9 mouse cellular contexts compared by ENCODE assay signal in the genomic region with DNA sequence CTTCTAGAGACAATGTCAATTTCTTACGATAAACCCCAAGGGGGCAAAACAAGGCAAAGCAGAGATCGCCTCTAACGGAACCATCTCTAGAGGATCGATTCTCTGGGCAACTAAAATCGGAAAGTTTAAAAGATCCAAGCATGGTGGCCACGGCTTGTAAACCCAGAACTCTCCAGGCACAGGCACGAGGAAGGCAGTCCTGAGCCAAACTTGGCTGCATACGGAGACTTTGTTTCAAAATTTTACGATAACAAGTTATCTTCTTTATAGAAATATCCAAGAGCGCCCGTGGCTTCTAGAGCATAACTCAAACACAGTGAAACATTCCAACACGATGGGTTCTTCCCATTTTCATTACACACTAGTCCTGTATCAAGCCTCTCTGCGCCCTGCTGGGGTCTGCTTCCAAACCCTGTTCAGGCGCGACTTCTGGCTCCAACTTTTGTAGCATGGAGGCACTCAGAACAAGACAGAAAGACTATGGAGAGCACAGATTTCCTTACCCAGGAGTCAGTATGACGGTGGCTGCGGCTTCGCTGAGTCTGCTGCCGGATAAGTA. TPM values are rescaled to one million over a fixed set of nuclear protein-coding genes. Genes with fewer than 3 reads are reported as not detected.
DNase-seq lines count a peak whose midpoint lies in the region; ATAC-seq and TF ChIP-seq lines count a peak whose summit lies in the region.
"Had no signal": no experiment of that assay in that cellular context is flagged by ENCODE, and none has a peak within 500 bp of the region (broad histone marks: within the 10 kb centered on the region; RNA-seq: fewer than 3 reads in every experiment).

No protein-coding gene starts in this region.

- TF ChIP-seq EP300 in heart, postnatal 0 days (IDR thresholded peaks at IDR 0.05; ENCODE audit: low read depth): no peak

- TF ChIP-seq POLR2A in bone marrow, adult 2 months (IDR thresholded peaks at IDR 0.05; ENCODE audit: borderline replicate concordance, control insufficient read depth, low read depth, low read length): no peak

- no peak for TF ChIP-seq CTCF in heart, postnatal 0 days (IDR thresholded peaks at IDR 0.05; ENCODE audit: low read depth)
- TF ChIP-seq CTCF in bone marrow, adult 2 months (IDR thresholded peaks at IDR 0.05; ENCODE audit: control insufficient read depth, insufficient read depth, low read length): no peak

- peak overlapping the region; percentile 85 for H3K9ac ChIP-seq in heart, postnatal 0 days (replicated peaks; ENCODE audit: low read depth, low read length)
- peak overlapping the region; percentile 49 for H3K9ac ChIP-seq in hindbrain, embryonic 15.5 days
- peak overlapping the region; percentile 62 for H3K9ac ChIP-seq in midbrain, embryonic 14.5 days (replicated peaks; ENCODE audit: low read length)

- peaks cover 37% of the 10 kb centered on the region for H3K36me3 ChIP-seq in heart, postnatal 0 days (replicated peaks; ENCODE audit: control insufficient read depth, insufficient read depth, low read length)
- H3K36me3 ChIP-seq in hindbrain, embryonic 15.5 days: peaks cover 21% of the 10 kb centered on the region
- peaks cover 33% of the 10 kb centered on the region for H3K36me3 ChIP-seq in midbrain, embryonic 14.5 days (ENCODE audit: control insufficient read depth, insufficient read depth, low read length)

- DNase-seq in heart, postnatal 0 days (ENCODE audit: low spot score): no peak
- no peak for DNase-seq in heart, adult 9 months (ENCODE audit: low spot score in 2 of 2)
- DNase-seq in midbrain, embryonic 14.5 days: no peak
- no peak for DNase-seq in gastrocnemius, adult 18-20 months (ENCODE audit: low spot score)
- no peak for DNase-seq in layer of hippocampus, postnatal 10 days (ENCODE audit: low spot score in 2 of 2)

- ATAC-seq in heart, postnatal 0 days (ENCODE audit: insufficient read depth, low read depth): no peak; the same call in 1 of the 2 replicates
- peak; percentile 45 for ATAC-seq in hindbrain, embryonic 15.5 days (ENCODE audit: low FRiP score, low read depth)
- ATAC-seq in midbrain, embryonic 14.5 days (ENCODE audit: low FRiP score, low TSS enrichment): no peak
- no peak for ATAC-seq in erythroid progenitor cell, adult 5-6 weeks (replicated peaks; ENCODE audit: low FRiP score, poor library complexity, severe bottlenecking)

- H3K4me1 ChIP-seq in heart, postnatal 0 days (ENCODE audit: control insufficient read depth, insufficient read depth): peaks cover 11% of the 10 kb centered on the region
- no peaks in the 10 kb centered on the region for H3K4me1 ChIP-seq in bone marrow, adult 2 months (ENCODE audit: control insufficient read depth, insufficient read depth, low read length)
- peaks cover 13% of the 10 kb centered on the region for H3K4me1 ChIP-seq in hindbrain, embryonic 15.5 days (replicated peaks)
- peaks cover 8% of the 10 kb centered on the region for H3K4me1 ChIP-seq in midbrain, embryonic 14.5 days (ENCODE audit: control insufficient read depth, insufficient read depth, low read length)

- peak overlapping the region; percentile 86 for H3K4me3 ChIP-seq in heart, postnatal 0 days (ENCODE audit: low read depth, low read length)
- peak overlapping the region; percentile 82 for H3K4me3 ChIP-seq in bone marrow, adult 2 months (replicated peaks; ENCODE audit: control insufficient read depth, low read depth, low read length)
- peak overlapping the region; percentile 59 for H3K4me3 ChIP-seq in hindbrain, embryonic 15.5 days
- peak overlapping the region; percentile 92 for H3K4me3 ChIP-seq in midbrain, embryonic 14.5 days (replicated peaks; ENCODE audit: low read depth, low read length)

- H3K4me2 ChIP-seq in heart, postnatal 0 days (ENCODE audit: low read depth, low read length): peak overlapping the region; percentile 97
- peak overlapping the region; percentile 65 for H3K4me2 ChIP-seq in hindbrain, embryonic 15.5 days
- H3K4me2 ChIP-seq in midbrain, embryonic 14.5 days (ENCODE audit: low read length): peak overlapping the region; percentile 93

- 1% methylated on average over 19 of the region's 19 CpGs for WGBS in heart, postnatal 0 days
- WGBS in bone marrow, adult 2 months: 1% methylated on average over 19 of the region's 19 CpGs
- 3% methylated on average over 19 of the region's 19 CpGs for WGBS in hindbrain, embryonic 15.5 days
- WGBS in midbrain, embryonic 14.5 days: 4% methylated on average over 19 of the region's 19 CpGs

- peak overlapping the region; percentile 85 for H3K27ac ChIP-seq in heart, postnatal 0 days (ENCODE audit: low read depth)
- peak overlapping the region; percentile 11; the same call in 1 of the 2 replicates for H3K27ac ChIP-seq in bone marrow, adult 2 months (ENCODE audit: control insufficient read depth, insufficient read depth, low read depth, low read length, poor library complexity)
- H3K27ac ChIP-seq in hindbrain, embryonic 15.5 days (replicated peaks): peak overlapping the region; percentile 79
- peak overlapping the region; percentile 73; the same call in 1 of the 2 replicates for H3K27ac ChIP-seq in midbrain, embryonic 14.5 days (replicated peaks; ENCODE audit: low read depth, low read length)

- no peaks in the 10 kb centered on the region for H3K9me3 ChIP-seq in heart, postnatal 0 days (replicated peaks; ENCODE audit: control insufficient read depth, low read length)
- H3K9me3 ChIP-seq in hindbrain, embryonic 15.5 days: no peaks in the 10 kb centered on the region
- H3K9me3 ChIP-seq in midbrain, embryonic 14.5 days (ENCODE audit: control insufficient read depth, low read length): no peaks in the 10 kb centered on the region

- no peaks in the 10 kb centered on the region for H3K27me3 ChIP-seq in heart, postnatal 0 days (ENCODE audit: control insufficient read depth, insufficient read depth, low read length)
- no peaks in the 10 kb centered on the region for H3K27me3 ChIP-seq in hindbrain, embryonic 15.5 days
- no peaks in the 10 kb centered on the region for H3K27me3 ChIP-seq in midbrain, embryonic 14.5 days (ENCODE audit: control insufficient read depth, insufficient read depth, low read length)
- H3K27me3 ChIP-seq: Patski had no signal

RNA-seq across cellular contexts. Expression of a gene that starts 0.4 kb away (rescaled TPM):
- total RNA-seq in heart, postnatal 0 days (2014; rRNA removed; ENCODE audit: low replicate concordance): 11.6 and 15.8 TPM in 2 replicates
- 29.9 and 32.8 TPM in 2 replicates for polyA plus RNA-seq in heart, postnatal 0 days (2015; fragmentation: Nextera tagmentation; extraction: Ambion mirVana)
- polyA plus RNA-seq in bone marrow, adult 2 months (2011; ENCODE audit: insufficient read depth, insufficient read length, low replicate concordance, missing spikeins): 9.3 and 17.5 TPM in 2 replicates
- polyA plus RNA-seq in hindbrain, embryonic 15.5 days (2015; fragmentation: Nextera tagmentation; extraction: Ambion mirVana): 45.5 and 45.7 TPM in 2 replicates
- 43.2 and 55.0 TPM in 2 replicates for polyA plus RNA-seq in midbrain, embryonic 14.5 days (2014; fragmentation: Nextera tagmentation; extraction: Ambion mirVana)
- total RNA-seq in erythroid progenitor cell, adult 5-6 weeks (2015; ENCODE audit: low replicate concordance): 15.9 and 23.1 TPM in 2 replicates
- total RNA-seq in erythroid progenitor cell, adult 5-6 weeks (2017; ENCODE audit: low replicate concordance): 28.4 and 39.0 TPM in 2 replicates
- total RNA-seq in gastrocnemius, adult 18-20 months (2021): 10 to 100 TPM; 18.6 to 18.9 TPM
- total RNA-seq in layer of hippocampus, postnatal 10 days (2021): 10 to 100 TPM; 24.4 to 25.6 TPM

RNA-seq across cellular contexts. Expression of a gene that starts 12.5 kb away (rescaled TPM):
- 40.6 and 46.0 TPM in 2 replicates for total RNA-seq in heart, postnatal 0 days (2014; rRNA removed; ENCODE audit: low replicate concordance)
- polyA plus RNA-seq in heart, postnatal 0 days (2015; fragmentation: Nextera tagmentation; extraction: Ambion mirVana): 16.2 and 17.1 TPM in 2 replicates
- 8.8 and 16.3 TPM in 2 replicates for polyA plus RNA-seq in bone marrow, adult 2 months (2011; ENCODE audit: insufficient read depth, insufficient read length, low replicate concordance, missing spikeins)
- 19.6 and 21.6 TPM in 2 replicates for polyA plus RNA-seq in hindbrain, embryonic 15.5 days (2015; fragmentation: Nextera tagmentation; extraction: Ambion mirVana)
- 5.1 and 5.9 TPM in 2 replicates for polyA plus RNA-seq in midbrain, embryonic 14.5 days (2014; fragmentation: Nextera tagmentation; extraction: Ambion mirVana)
- total RNA-seq in erythroid progenitor cell, adult 5-6 weeks (2015; ENCODE audit: low replicate concordance): 1.7 and 6.1 TPM in 2 replicates
- total RNA-seq in erythroid progenitor cell, adult 5-6 weeks (2017; ENCODE audit: low replicate concordance): 2.1 and 2.2 TPM in 2 replicates
- total RNA-seq in gastrocnemius, adult 18-20 months (2021): 1 to 10 TPM; 4.3 to 6.6 TPM
- 10 to 100 TPM; 14.8 to 16.9 TPM for total RNA-seq in layer of hippocampus, postnatal 10 days (2021)

RNA-seq across cellular contexts. Expression of a gene that starts 36.4 kb away (rescaled TPM):
- total RNA-seq in heart, postnatal 0 days (2014; rRNA removed; ENCODE audit: low replicate concordance): 31.1 and 33.5 TPM in 2 replicates
- 11.8 and 14.6 TPM in 2 replicates for polyA plus RNA-seq in heart, postnatal 0 days (2015; fragmentation: Nextera tagmentation; extraction: Ambion mirVana)
- polyA plus RNA-seq in bone marrow, adult 2 months (2011; ENCODE audit: insufficient read depth, insufficient read length, low replicate concordance, missing spikeins): 4.3 and 7.6 TPM in 2 replicates
- polyA plus RNA-seq in hindbrain, embryonic 15.5 days (2015; fragmentation: Nextera tagmentation; extraction: Ambion mirVana): 67.9 and 72.6 TPM in 2 replicates
- polyA plus RNA-seq in midbrain, embryonic 14.5 days (2014; fragmentation: Nextera tagmentation; extraction: Ambion mirVana): 76.3 and 79.2 TPM in 2 replicates
- total RNA-seq in erythroid progenitor cell, adult 5-6 weeks (2015; ENCODE audit: low replicate concordance): 0.42 TPM in 1 of 2 replicates, not detected in the other
- 5.3 TPM in 1 of 2 replicates, not detected in the other for total RNA-seq in erythroid progenitor cell, adult 5-6 weeks (2017; ENCODE audit: low replicate concordance)
- 1 to 10 TPM; 1.3 to 1.9 TPM for total RNA-seq in gastrocnemius, adult 18-20 months (2021)
- 10 to 100 TPM; 55.9 to 61.6 TPM for total RNA-seq in layer of hippocampus, postnatal 10 days (2021)

Comparison
In these comparisons a context has a peak if more than half of its experiments do, and no peak if none do; other contexts are left out.
1. H3K27ac ChIP-seq: peak in every context shown above with its lines; median percentile 85 in heart, postnatal 0 days; 79 in hindbrain, embryonic 15.5 days; 73 in midbrain, embryonic 14.5 days; 11 in bone marrow, adult 2 months.